Mouse (Mus musculus): ENCODE measurements around the gene C5ar2.

C5ar2 gene

GRCm38 (mm10) chr7:16198540-16198939 is 45.4 kb downstream of the C5ar2 start:
- DNase-seq (ENCODE audit: low spot score in 2 of 2) = no peak

- DNase-seq (ENCODE audit: low spot score in 2 of 2) = no peak
These were observed 46.8 kb downstream of the C5ar2 start for GRCm38 (mm10) chr7:16197166-16197565.

GRCm38 (mm10) chr7:16196616-16197015 is 47.3 kb downstream of the C5ar2 start:
- DNase-seq (ENCODE audit: low spot score in 2 of 2) = no peak

- no peak for DNase-seq (ENCODE audit: low spot score in 2 of 2)
These were observed 50.3 kb downstream of the C5ar2 start for GRCm38 (mm10) chr7:16193702-16194101.

- DNase-seq (ENCODE audit: low spot score in 2 of 2) = peak; percentile 76 to 86
These were observed 51.6 kb downstream of the C5ar2 start for GRCm38 (mm10) chr7:16192315-16192714.

GRCm38 (mm10) chr7:16187494-16187893 is 56.5 kb downstream of the C5ar2 start:
- no peak for DNase-seq (ENCODE audit: low spot score in 2 of 2)
